Mouse (Mus musculus): ENCODE results near the gene Dynlrb1.

Dynlrb1 gene

DNA sequence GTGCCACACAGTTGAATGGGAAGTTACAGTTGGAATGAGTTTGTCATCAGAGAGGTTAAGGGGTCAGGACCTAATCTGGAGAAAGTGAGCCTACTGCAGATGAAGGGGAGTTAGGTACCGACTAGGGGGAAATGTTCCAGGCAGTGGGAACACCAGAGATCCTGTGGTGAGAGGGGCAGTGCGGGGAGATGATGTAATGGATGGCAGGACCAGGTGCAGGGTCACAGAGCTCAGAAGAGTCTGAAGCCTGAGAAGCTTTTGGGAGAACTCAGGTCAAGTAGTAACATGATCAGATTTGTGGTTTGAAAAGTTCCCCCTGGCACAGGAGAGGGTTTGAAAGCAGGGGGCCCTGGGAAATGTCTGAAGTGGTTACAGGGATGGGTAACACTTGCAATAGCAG lies 43.8 kb downstream of the Dynlrb1 start:
- no peak for DNase-seq (ENCODE audit: low spot score in 2 of 2)

DNA sequence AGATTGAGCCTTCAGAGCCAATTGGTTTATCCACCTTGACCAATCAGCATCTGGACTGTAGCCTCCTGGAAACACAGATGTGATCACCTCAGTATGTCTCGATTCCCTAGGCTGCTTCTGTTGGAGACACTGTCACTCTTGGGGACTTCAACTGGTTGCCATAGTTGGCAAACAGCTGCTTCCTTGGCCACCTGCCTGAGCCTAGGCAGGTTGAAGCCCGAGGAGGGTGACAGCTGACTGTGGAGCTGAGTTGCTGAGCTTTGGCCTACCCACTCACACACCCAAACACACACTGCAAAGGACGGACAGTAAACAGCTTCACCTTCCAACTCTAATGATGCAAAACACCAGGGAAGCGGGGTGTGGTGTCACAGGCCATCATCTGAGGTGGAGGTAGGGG lies 47.5 kb downstream of the Dynlrb1 start:
- no peak for DNase-seq (ENCODE audit: low spot score in 2 of 2)

DNA sequence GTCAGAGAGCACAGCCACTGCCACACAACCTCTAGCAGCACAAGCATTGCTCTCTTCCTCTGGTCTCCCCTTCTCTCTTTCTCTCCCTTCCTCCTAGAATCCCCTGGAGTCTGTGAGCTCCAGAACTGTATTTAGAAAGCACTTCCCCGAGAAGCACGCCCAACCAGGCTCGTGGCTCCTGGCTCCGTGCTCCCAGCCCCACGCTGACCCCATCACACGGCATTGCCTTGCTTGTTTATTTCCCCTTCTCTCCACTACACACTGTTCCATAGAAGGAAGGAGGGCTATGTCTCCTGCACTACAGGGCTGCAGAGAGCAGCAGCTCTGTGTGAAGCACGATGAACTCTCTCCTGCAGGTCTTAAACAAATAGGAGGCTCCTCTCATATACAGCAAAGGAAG lies 48.3 kb downstream of the Dynlrb1 start:
- DNase-seq (ENCODE audit: low spot score in 2 of 2): no peak

DNA sequence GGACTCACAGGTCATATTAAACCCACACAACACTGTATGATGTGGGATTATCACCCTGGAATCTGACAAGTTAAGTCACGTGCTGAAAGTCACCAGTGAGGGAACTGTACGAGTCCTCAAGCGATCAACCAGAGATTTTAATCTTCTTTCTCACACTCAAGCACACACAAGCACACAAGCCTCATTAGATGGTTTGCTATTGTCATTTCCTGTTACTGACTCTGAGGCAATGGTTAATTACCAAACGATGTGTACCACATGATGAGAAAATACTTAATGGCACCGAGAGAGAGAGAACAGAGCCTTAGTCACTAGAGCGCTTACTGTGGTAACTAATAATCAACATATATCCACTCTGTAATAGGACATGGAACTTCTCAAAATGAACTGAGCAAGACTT lies 49.4 kb downstream of the Dynlrb1 start:
- DNase-seq (ENCODE audit: low spot score in 2 of 2): no peak

DNA sequence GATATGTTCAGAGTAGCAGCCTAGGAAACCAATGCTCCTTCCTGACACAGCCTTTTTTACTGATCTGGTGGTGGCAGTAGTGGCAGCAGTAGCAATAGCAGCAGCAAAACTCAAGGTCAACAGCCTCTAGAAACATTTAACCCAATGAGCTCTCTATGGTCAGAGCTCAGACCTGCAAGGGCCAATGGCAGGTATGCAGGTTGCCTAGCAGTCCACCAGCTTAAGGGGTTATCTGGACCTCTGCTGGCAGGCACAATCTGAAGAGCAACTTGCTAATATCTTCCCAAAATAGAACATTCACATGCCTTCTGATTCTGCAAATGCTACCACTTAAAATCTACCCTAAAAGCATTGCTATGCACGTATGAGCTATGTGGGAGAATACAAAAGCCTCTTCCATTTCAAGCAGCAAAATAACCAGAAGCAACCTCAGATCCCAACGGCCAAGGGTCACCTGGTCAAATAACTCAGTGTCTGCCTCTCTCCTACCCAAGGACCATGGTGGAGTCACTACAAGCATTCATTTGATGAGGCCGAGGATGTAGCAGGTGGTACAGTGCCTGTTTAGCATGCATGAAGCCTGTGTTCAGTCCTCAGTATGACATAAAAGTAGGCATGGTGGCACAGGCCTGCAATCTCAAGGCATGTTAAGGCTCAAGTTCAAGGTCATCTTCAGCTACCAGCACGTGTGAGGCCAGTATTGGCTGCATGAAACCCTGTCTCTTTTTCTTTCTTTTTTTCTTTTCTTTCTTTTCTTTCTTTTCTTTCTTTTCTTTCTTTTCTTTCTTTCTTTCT lies 51.3 kb downstream of the Dynlrb1 start:
- DNase-seq (ENCODE audit: low spot score in 2 of 2): no peak

DNA sequence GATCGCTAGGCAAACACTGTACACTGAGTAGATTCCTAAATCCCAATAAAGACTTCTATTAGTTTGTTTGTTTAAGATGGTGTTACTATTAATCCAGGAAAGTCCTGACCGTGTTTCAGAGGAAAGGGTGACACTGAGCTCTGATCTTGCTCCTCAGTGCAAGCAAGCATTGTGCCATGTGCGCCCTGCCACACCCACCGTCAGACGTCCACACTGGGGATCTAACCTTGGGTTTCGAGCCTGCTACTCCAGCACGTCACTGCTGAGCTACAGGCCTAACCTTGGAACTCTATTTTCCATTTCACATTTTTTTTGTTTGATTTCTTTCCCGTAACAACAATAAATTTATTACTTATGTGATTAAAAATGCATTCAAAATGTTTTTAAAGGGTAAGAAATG lies 53.7 kb downstream of the Dynlrb1 start:
- no peak for DNase-seq (ENCODE audit: low spot score in 2 of 2)

DNA sequence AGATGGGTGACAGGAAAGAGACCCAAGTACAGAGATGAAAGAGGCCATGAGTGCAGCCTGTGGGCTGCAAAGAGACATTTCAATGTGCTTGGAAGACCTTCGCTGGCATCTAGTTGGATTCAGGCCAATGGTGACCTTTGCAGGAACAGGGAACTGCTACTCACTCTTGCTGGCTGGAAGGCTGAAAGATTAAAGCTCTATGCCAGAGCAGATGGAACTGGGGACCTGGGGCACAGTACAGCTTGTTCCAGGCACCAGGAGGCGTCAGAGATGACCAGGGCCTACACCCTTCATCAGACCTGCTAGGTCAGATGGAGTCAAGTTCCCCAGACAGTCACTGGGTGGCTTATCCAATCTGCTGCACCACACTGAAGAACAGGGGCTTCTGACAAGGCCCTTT lies 57.0 kb downstream of the Dynlrb1 start:
- no peak for DNase-seq (ENCODE audit: low spot score in 2 of 2)

DNA sequence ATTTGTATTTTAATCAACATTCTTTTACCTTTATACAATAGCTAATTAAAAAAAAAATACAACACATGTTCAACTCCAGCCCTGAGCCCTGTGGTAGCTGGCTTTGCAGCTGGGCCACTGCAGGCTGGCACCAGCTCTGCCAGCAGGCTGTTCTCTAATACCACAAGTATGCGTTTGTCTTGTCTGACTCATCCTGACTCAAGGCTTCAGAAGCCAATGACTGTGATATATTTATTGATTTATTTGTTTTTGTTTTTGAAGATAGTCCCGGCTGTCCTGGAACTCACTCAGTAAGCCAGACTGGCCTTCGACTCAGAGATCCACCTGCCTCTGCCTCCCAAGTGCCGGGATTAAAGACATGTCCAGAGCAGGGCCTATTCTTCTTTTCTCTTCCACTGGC lies 57.6 kb downstream of the Dynlrb1 start:
- DNase-seq (ENCODE audit: low spot score in 2 of 2): no peak

DNA sequence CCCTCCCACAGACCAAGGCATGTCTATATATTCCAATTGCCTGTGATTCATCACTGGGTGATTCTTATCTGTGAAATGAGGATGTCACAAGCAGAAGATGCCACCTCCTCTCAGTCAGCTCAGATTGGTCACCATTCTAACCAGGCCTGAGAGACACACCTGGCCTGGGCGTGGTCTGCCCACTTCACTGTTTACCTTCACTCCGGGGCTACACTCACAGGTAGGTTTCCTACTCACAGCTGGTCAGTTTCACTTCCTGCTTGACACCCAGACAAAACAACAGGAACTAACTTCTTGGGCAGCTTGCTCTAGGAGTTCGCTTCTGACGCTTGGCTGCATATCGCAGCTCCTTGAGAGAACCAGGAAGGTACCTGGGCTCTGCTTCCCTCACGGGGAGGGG lies 59.1 kb downstream of the Dynlrb1 start:
- no peak for DNase-seq (ENCODE audit: low spot score in 2 of 2)

DNA sequence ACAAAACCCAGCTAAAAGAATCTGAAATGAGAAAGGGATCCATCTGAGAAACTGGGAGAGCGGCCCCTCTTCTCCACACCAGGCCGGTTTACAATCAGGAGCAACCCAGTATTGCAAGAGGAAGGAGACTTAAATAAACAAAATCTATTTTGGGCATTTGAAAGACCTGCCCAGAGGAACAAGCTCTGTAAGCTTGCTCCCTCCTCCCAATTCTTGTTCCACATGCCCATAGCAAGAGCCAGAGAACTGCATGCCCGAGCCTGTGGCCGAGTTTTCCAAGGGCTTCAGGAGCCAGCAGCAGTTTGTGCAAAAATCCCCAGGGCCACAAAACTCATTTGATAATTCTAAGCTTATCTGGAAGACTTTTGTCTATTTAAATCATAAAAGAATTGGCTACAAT lies 63.2 kb downstream of the Dynlrb1 start:
- no peak for DNase-seq (ENCODE audit: low spot score in 2 of 2)

Measured in urinary bladder, postnatal 4 days (tissue).